Mouse (Mus musculus): ENCODE measurements around the gene Col26a1. TPM values are rescaled to one million over a fixed set of nuclear protein-coding genes. Genes with fewer than 3 reads are reported as not detected.
"Not testable (repeated sequence)": the region's sequence is repeated elsewhere in the genome, so short reads cannot be mapped to it uniquely, and the experiment has no call there.

Col26a1 gene
- polyA plus RNA-seq, 1 experiment from 2014 or later = 1.6 TPM

DNA sequence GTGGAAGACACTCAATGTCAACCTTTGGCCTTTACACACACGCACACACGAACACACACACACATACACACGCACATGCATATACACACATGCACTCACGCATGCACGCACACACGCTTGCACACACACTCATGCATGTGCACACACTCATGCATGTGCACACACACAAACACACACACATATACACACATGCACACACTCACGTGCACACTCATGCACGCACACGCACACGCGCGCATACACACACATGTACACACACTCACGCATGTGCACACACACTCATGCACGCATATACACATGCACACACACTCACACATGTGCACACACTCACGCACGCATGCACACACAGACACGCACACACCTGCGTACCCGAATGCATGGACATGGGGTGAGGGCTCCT lies 130.9 kb downstream of the Col26a1 start:
- Histone ChIP-seq H3K4me3 (ENCODE audit: low read depth, low read length) (no peak overlapping the region), H3K36me3 (ENCODE audit: insufficient read depth, low read length) (no peaks in the 10 kb centered on the region), H3K27ac (ENCODE audit: low read length) (no peak overlapping the region), H3K27me3 (replicated peaks; ENCODE audit: insufficient read depth, low read length) (no peaks in the 10 kb centered on the region), H3K9ac (replicated peaks; ENCODE audit: low read depth) (no peak overlapping the region), H3K9me3 (ENCODE audit: low read length) (peaks cover 5% of the 10 kb centered on the region; the same call in 1 of the 2 replicates), H3K4me1 (ENCODE audit: insufficient read depth, low read depth, low read length) (no peaks in the 10 kb centered on the region), H3K4me2 (replicated peaks; ENCODE audit: low read depth, low read length) (no peak overlapping the region)
- ATAC-seq = no peak
- no peak for TF ChIP-seq CTCF (IDR thresholded peaks at IDR 0.05)
- TF ChIP-seq EP300 (IDR thresholded peaks at IDR 0.05) = no peak
- WGBS = 97% methylated on average over 19 of the region's 19 CpGs
- DNase-seq (ENCODE audit: low spot score) = no peak

DNA sequence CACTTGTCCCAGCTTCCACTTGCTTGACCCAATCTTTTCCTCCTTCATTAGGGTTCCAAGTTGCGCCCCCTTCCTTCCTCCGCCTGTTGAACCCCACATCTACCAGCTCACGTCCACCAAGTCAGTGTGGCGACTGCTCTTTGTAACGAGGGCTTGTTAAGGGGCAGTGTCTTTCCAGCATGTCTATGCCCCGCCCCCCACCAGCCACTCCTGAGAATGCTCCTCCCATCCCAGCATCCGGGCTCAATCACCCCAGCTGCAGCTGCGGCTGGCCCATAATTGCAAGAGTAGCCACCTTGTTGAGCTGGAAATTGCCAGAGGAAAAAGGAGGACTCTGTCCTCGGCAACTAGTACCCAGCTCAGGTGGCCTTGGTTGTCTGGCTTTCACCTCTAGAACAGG lies 136.4 kb downstream of the Col26a1 start:
- WGBS = 71% methylated on average over 9 of the region's 9 CpGs
- H3K9me3 ChIP-seq (ENCODE audit: low read length) = peaks cover 5% of the 10 kb centered on the region; the same call in 1 of the 2 replicates
- no peak overlapping the region for H3K27ac ChIP-seq (ENCODE audit: low read length)
- H3K36me3 ChIP-seq (ENCODE audit: insufficient read depth, low read length) = no peaks in the 10 kb centered on the region
- H3K4me1 ChIP-seq (ENCODE audit: insufficient read depth, low read depth, low read length) = no peaks in the 10 kb centered on the region
- H3K4me3 ChIP-seq (ENCODE audit: low read depth, low read length) = no peak overlapping the region
- no peak for ATAC-seq
- H3K9ac ChIP-seq (replicated peaks; ENCODE audit: low read depth) = no peak overlapping the region
- no peak overlapping the region for H3K4me2 ChIP-seq (replicated peaks; ENCODE audit: low read depth, low read length)
- no peak for DNase-seq (ENCODE audit: low spot score)
- no peak for TF ChIP-seq EP300 (IDR thresholded peaks at IDR 0.05)
- no peak for TF ChIP-seq CTCF (IDR thresholded peaks at IDR 0.05)
- no peaks in the 10 kb centered on the region for H3K27me3 ChIP-seq (replicated peaks; ENCODE audit: insufficient read depth, low read length)

DNA sequence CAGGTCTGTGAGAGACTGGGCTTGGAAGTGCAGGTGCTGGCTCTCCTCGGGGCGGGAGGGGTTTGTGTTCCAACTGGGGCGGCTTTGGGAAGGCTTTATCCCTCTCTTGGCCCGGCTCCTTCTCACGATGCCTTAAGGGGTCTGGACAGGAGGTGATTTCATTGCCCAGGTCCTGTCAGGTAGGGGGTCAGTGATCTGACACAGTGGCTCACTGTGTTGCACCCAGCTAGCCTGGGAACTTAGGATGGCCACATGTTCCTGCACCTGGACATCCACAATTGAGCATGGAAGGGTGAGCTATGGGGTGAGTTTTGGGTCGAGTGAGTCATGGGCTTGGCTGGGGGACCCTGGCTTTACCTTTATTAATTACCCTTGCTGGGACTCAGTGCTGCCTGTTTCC lies 144.1 kb downstream of the Col26a1 start:
- no peaks in the 10 kb centered on the region for H3K4me1 ChIP-seq (ENCODE audit: insufficient read depth, low read depth, low read length)
- H3K36me3 ChIP-seq (ENCODE audit: insufficient read depth, low read length) = no peaks in the 10 kb centered on the region
- no peak overlapping the region for H3K4me2 ChIP-seq (replicated peaks; ENCODE audit: low read depth, low read length)
- no peak overlapping the region for H3K9ac ChIP-seq (replicated peaks; ENCODE audit: low read depth)
- 68% methylated on average over 6 of the region's 6 CpGs for WGBS
- no peak overlapping the region for H3K4me3 ChIP-seq (ENCODE audit: low read depth, low read length)
- H3K27me3 ChIP-seq (replicated peaks; ENCODE audit: insufficient read depth, low read length) = no peaks in the 10 kb centered on the region
- DNase-seq (ENCODE audit: low spot score) (no peak), ATAC-seq (no peak)
- TF ChIP-seq CTCF (IDR thresholded peaks at IDR 0.05) (no peak), EP300 (IDR thresholded peaks at IDR 0.05) (no peak)
- H3K27ac ChIP-seq (ENCODE audit: low read length) = no peak overlapping the region
- H3K9me3 ChIP-seq (ENCODE audit: low read length) = no peaks in the 10 kb centered on the region

DNA sequence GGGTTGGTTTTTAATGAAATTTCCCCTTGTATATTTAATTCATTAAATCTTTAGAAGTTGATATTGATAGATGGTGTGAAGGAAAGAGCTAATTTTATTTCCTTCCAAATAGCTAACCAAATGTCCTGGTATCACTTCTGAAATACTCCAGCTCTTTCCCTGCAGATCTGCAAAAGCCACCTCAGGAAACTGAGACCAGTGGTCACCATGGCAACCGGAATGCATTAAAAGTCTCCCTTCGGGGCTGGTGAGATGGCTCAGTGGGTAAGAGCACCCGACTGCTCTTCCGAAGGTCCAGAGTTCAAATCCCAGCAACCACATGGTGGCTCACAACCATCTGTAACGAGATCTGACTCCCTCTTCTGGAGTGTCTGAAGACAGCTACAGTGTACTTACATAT lies 156.7 kb downstream of the Col26a1 start:
- not testable (repeated sequence) for H3K27ac ChIP-seq (ENCODE audit: low read length); DNase-seq (ENCODE audit: low spot score); H3K4me3 ChIP-seq (ENCODE audit: low read depth, low read length); ATAC-seq; H3K36me3 ChIP-seq (ENCODE audit: insufficient read depth, low read length); H3K4me1 ChIP-seq (ENCODE audit: insufficient read depth, low read depth, low read length); H3K4me2 ChIP-seq (replicated peaks; ENCODE audit: low read depth, low read length); H3K9me3 ChIP-seq (ENCODE audit: low read length); H3K27me3 ChIP-seq (replicated peaks; ENCODE audit: insufficient read depth, low read length); H3K9ac ChIP-seq (replicated peaks; ENCODE audit: low read depth)
- 81% methylated on average over 5 of the region's 5 CpGs for WGBS

DNA sequence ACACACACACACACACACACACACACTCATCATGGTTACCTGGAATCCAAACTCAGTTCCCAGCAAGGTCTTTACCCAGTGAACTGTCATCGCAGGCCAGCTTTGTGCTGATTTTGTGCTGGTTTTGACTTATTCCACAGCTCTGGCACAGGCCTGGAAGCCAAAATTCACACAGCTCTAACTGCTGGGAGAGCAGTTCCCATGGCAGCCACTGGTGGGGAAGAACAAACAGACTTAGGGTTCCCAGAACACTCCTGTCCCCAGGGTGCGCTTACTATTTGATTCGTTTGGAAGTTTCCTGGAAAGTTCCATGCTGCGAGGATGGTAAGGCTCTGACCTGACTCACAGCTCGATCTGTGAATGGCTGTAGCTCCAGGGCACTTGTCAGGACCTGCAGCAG lies 161.4 kb downstream of the Col26a1 start:
- H3K4me2 ChIP-seq (replicated peaks; ENCODE audit: low read depth, low read length) = no peak overlapping the region
- H3K36me3 ChIP-seq (ENCODE audit: insufficient read depth, low read length) = no peaks in the 10 kb centered on the region
- H3K27ac ChIP-seq (ENCODE audit: low read length) = no peak overlapping the region
- ATAC-seq = peak; percentile 65
- peak; percentile 27 for DNase-seq (ENCODE audit: low spot score)
- no peak overlapping the region for H3K9ac ChIP-seq (replicated peaks; ENCODE audit: low read depth)
- no peaks in the 10 kb centered on the region for H3K9me3 ChIP-seq (ENCODE audit: low read length)
- no peaks in the 10 kb centered on the region for H3K4me1 ChIP-seq (ENCODE audit: insufficient read depth, low read depth, low read length)
- no peaks in the 10 kb centered on the region for H3K27me3 ChIP-seq (replicated peaks; ENCODE audit: insufficient read depth, low read length)
- 57% methylated on average over 5 of the region's 5 CpGs for WGBS
- TF ChIP-seq EP300 (IDR thresholded peaks at IDR 0.05) (no peak), CTCF (IDR thresholded peaks at IDR 0.05) (no peak)
- H3K4me3 ChIP-seq (ENCODE audit: low read depth, low read length) = no peak overlapping the region

DNA sequence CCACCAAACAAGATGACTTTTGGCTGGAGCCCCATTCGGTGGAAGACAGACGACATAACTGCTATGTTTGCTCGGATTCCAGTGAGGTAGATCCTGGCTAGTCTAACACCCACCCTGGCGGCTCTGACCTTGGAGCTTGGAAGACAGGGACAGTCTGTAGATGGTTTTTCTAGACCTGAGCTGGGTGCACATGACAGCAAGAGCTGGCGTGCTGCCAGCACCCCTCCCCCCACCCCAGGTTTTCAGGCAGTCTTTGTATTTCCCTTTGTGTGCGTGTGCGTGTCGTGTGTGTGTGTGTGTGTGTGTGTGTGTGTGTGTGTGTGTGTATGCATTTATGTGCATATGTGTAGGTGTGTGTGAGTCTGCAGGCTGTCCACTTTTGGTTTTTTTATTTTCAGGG lies 164.4 kb downstream of the Col26a1 start:
- no peak overlapping the region for H3K27ac ChIP-seq (ENCODE audit: low read length)
- WGBS = 52% methylated on average over 8 of the region's 8 CpGs
- ATAC-seq = no peak

DNA sequence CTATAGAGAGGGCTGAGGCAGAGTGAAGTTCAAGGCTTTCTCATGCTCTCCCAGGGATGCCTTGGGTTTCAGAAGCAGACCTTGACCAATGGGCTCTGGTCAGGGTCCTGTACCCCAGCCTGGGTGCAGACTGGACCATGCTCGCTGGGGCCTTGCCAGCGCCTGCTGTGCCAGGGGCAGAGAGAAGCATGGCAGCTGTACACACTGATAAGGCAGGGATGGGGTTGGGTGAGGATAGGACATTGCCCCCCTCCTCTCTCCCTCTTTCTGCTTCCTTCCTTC lies 165.5 kb downstream of the Col26a1 start:
- 87% methylated on average over 2 of the region's 2 CpGs for WGBS
- H3K36me3 ChIP-seq (ENCODE audit: insufficient read depth, low read length) = no peaks in the 10 kb centered on the region
- no peak overlapping the region for H3K27ac ChIP-seq (ENCODE audit: low read length)
- H3K4me3 ChIP-seq (ENCODE audit: low read depth, low read length) = no peak overlapping the region
- no peak overlapping the region for H3K9ac ChIP-seq (replicated peaks; ENCODE audit: low read depth)
- no peak overlapping the region for H3K4me2 ChIP-seq (replicated peaks; ENCODE audit: low read depth, low read length)
- TF ChIP-seq CTCF (IDR thresholded peaks at IDR 0.05) = no peak
- TF ChIP-seq EP300 (IDR thresholded peaks at IDR 0.05) = no peak
- DNase-seq (ENCODE audit: low spot score) (no peak), ATAC-seq (no peak)
- H3K9me3 ChIP-seq (ENCODE audit: low read length) = no peaks in the 10 kb centered on the region
- no peaks in the 10 kb centered on the region for H3K27me3 ChIP-seq (replicated peaks; ENCODE audit: insufficient read depth, low read length)
- peaks cover 5% of the 10 kb centered on the region; the same call in 1 of the 2 replicates for H3K4me1 ChIP-seq (ENCODE audit: insufficient read depth, low read depth, low read length)

More for the DNA sequence above, 164.4 kb downstream of the Col26a1 start:
- peaks cover 5% of the 10 kb centered on the region; the same call in 1 of the 2 replicates for H3K4me1 ChIP-seq (ENCODE audit: insufficient read depth, low read depth, low read length)
- no peak overlapping the region for H3K4me3 ChIP-seq (ENCODE audit: low read depth, low read length)
- no peak for TF ChIP-seq EP300 (IDR thresholded peaks at IDR 0.05)
- TF ChIP-seq CTCF (IDR thresholded peaks at IDR 0.05) = no peak
- H3K9me3 ChIP-seq (ENCODE audit: low read length) = no peaks in the 10 kb centered on the region
- H3K9ac ChIP-seq (replicated peaks; ENCODE audit: low read depth) = no peak overlapping the region
- H3K36me3 ChIP-seq (ENCODE audit: insufficient read depth, low read length) = no peaks in the 10 kb centered on the region
- H3K27me3 ChIP-seq (replicated peaks; ENCODE audit: insufficient read depth, low read length) = no peaks in the 10 kb centered on the region
- no peak for DNase-seq (ENCODE audit: low spot score)
- H3K4me2 ChIP-seq (replicated peaks; ENCODE audit: low read depth, low read length) = no peak overlapping the region

All from lung, postnatal 0 days (tissue).